Mouse (Mus musculus): Measurements from ENCODE around the gene Otulinl. TPM values are rescaled to one million over a fixed set of nuclear protein-coding genes. Genes with fewer than 3 reads are reported as not detected.
A peak's percentile ranks its signal among the peaks of the same experiment; 100 is the strongest.

Otulinl gene
- total and polyA plus RNA-seq, 2 experiments from 2014 or later: 6.2 to 13.0 TPM

DNA sequence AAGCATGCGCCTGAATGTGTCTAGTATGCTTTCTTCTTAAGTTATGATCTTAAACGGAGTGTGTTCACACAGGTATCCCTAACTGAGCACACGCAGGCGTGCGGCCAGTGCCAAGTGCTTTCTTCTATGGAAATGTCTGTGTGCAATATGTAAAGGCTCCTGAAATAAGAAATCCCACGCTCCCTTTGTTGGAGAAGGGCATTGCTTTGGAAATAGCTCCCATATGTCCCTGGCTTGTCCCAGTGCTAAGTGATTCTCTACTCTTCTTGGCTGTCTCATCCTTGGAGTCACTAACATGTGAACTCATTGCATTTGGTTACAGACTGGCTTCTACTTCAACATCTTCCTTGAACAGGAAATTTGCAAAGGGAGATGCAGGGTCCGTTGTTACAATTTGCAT lies 3.4 kb upstream of the Otulinl start:
- WGBS: 87% methylated on average over 7 of the region's 7 CpGs
- Histone ChIP-seq H3K4me3 (ENCODE audit: low read depth, low read length) (no peak overlapping the region), H3K27ac (ENCODE audit: low read depth, low read length) (no peak overlapping the region), H3K9me3 (ENCODE audit: low read length) (no peaks in the 10 kb centered on the region), H3K4me1 (ENCODE audit: insufficient read depth, low read length) (no peaks in the 10 kb centered on the region), H3K27me3 (ENCODE audit: insufficient read depth, low read length) (no peaks in the 10 kb centered on the region), H3K9ac (replicated peaks; ENCODE audit: low read length, poor library complexity, severe bottlenecking) (no peak overlapping the region), H3K36me3 (ENCODE audit: insufficient read depth, low read length) (no peaks in the 10 kb centered on the region), H3K4me2 (ENCODE audit: low read depth, low read length, poor library complexity, severe bottlenecking) (no peak overlapping the region)
- ATAC-seq (ENCODE audit: low FRiP score) (no peak), DNase-seq (ENCODE audit: low spot score) (no peak)
- TF ChIP-seq CTCF (IDR thresholded peaks at IDR 0.05): no peak

DNA sequence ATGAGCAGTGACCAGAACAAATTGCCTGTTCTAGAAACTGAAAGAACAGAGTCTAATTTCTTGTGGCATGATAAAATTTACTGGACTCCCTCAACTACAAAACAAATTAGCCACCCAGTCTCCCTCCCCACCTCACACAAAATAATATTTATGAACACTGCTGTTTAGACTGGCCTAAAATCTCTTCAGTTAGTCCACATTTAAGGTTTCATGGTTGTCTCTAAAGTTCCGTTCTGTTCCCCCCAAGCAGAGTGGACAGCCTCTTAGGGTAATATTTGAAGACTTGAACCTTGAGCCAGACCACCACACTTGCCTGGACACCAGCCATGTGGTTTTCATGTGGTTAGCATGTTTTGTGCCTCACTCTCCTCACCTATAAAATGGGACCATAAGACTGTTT lies 1.8 kb upstream of the Otulinl start:
- no peak for ATAC-seq (ENCODE audit: low FRiP score)
- no peak for TF ChIP-seq CTCF (IDR thresholded peaks at IDR 0.05)
- H3K4me3 ChIP-seq (ENCODE audit: low read depth, low read length): no peak overlapping the region
- H3K36me3 ChIP-seq (ENCODE audit: insufficient read depth, low read length): no peaks in the 10 kb centered on the region
- WGBS: 100% methylated on average over 1 of the region's 1 CpGs
- no peaks in the 10 kb centered on the region for H3K9me3 ChIP-seq (ENCODE audit: low read length)
- H3K27ac ChIP-seq (ENCODE audit: low read depth, low read length): no peak overlapping the region
- no peak overlapping the region for H3K9ac ChIP-seq (replicated peaks; ENCODE audit: low read length, poor library complexity, severe bottlenecking)
- DNase-seq (ENCODE audit: low spot score): no peak
- H3K4me2 ChIP-seq (ENCODE audit: low read depth, low read length, poor library complexity, severe bottlenecking): no peak overlapping the region
- no peaks in the 10 kb centered on the region for H3K27me3 ChIP-seq (ENCODE audit: insufficient read depth, low read length)
- no peaks in the 10 kb centered on the region for H3K4me1 ChIP-seq (ENCODE audit: insufficient read depth, low read length)

DNA sequence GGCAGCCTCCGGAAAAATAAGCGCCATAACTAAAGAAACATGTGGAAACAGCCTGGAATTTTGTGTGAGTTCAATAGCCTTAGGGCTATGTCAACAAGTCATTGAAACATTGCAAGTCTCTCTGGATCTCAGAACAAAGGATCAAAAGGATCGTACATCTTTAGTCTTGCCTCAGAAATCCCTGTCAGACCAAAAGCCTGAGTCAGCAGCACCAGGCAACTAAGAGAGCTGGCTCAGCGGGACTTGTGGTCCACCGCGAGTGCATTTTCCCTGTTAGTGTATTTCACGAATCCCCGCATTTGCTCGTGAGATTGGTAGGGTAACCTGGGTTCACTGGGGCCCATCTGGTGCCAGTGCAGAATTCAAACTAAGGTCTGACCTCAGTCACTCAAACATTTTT lies 1.2 kb upstream of the Otulinl start:
- H3K36me3 ChIP-seq (ENCODE audit: insufficient read depth, low read length): no peaks in the 10 kb centered on the region
- H3K27me3 ChIP-seq (ENCODE audit: insufficient read depth, low read length): no peaks in the 10 kb centered on the region
- H3K4me3 ChIP-seq (ENCODE audit: low read depth, low read length): no peak overlapping the region
- TF ChIP-seq CTCF (IDR thresholded peaks at IDR 0.05): no peak
- H3K4me2 ChIP-seq (ENCODE audit: low read depth, low read length, poor library complexity, severe bottlenecking): no peak overlapping the region
- no peaks in the 10 kb centered on the region for H3K4me1 ChIP-seq (ENCODE audit: insufficient read depth, low read length)
- 36% methylated on average over 9 of the region's 9 CpGs for WGBS
- ATAC-seq (ENCODE audit: low FRiP score): no peak
- no peak for DNase-seq (ENCODE audit: low spot score)
- no peak overlapping the region for H3K9ac ChIP-seq (replicated peaks; ENCODE audit: low read length, poor library complexity, severe bottlenecking)
- H3K9me3 ChIP-seq (ENCODE audit: low read length): no peaks in the 10 kb centered on the region
- no peak overlapping the region for H3K27ac ChIP-seq (ENCODE audit: low read depth, low read length)

DNA sequence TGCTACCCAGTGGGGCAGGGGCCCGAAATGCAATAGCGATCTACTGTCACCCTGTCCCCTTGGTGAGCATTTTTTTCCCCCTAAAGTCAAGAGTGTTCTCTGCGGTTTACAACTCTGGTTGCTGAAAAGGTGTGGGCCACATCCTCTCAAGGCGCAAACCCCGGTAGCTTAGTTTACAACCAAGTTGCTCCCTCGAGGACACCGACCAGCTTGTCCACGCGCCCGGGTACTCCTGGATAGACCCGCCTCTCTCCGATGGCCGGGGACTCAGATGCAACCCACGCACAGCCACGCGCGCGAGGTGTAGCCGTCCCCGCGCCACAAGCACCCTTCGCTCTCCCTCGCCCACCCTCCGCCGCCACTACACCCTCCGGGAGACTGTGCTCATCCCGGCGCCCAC lies 382 bp downstream of the Otulinl start:
- Histone ChIP-seq H3K9me3 (ENCODE audit: low read length) (no peaks in the 10 kb centered on the region), H3K4me3 (ENCODE audit: low read depth, low read length) (peak overlapping the region; percentile 67), H3K4me1 (ENCODE audit: insufficient read depth, low read length) (peaks cover 4% of the 10 kb centered on the region; the same call in 1 of the 2 replicates), H3K27me3 (ENCODE audit: insufficient read depth, low read length) (no peaks in the 10 kb centered on the region), H3K9ac (replicated peaks; ENCODE audit: low read length, poor library complexity, severe bottlenecking) (peak overlapping the region; percentile 62), H3K27ac (ENCODE audit: low read depth, low read length) (0 out of 2 replicates have a peak overlapping the region, but pooled peaks have one; percentile 38), H3K4me2 (ENCODE audit: low read depth, low read length, poor library complexity, severe bottlenecking) (peak overlapping the region; percentile 90), H3K36me3 (ENCODE audit: insufficient read depth, low read length) (no peaks in the 10 kb centered on the region)
- no peak for DNase-seq (ENCODE audit: low spot score)
- peak; percentile 76 for ATAC-seq (ENCODE audit: low FRiP score)
- no peak for TF ChIP-seq CTCF (IDR thresholded peaks at IDR 0.05)
- WGBS: 3% methylated on average over 25 of the region's 28 CpGs

DNA sequence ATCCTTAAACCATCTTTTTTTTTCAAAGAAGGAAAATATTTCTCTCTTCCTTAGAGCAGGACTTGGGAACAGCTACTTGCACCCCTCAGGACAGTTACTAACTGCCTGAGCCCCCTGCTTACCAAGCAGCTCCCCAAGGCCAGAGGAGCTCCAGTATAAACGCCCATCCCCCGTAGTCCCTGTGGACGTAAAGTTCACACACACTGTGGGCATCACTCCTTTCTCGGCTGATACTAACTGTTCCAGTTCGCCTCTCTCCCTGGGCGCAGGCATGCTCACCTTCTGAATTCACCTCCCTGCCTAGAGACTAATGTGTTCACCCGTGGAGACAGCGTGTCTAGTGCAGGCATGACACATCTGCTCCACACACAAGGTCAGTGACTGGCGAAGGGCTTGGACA lies 2.9 kb downstream of the Otulinl start:
- Histone ChIP-seq H3K9ac (replicated peaks; ENCODE audit: low read length, poor library complexity, severe bottlenecking) (no peak overlapping the region), H3K9me3 (ENCODE audit: low read length) (no peaks in the 10 kb centered on the region), H3K4me3 (ENCODE audit: low read depth, low read length) (no peak overlapping the region), H3K36me3 (ENCODE audit: insufficient read depth, low read length) (no peaks in the 10 kb centered on the region), H3K27ac (ENCODE audit: low read depth, low read length) (no peak overlapping the region), H3K27me3 (ENCODE audit: insufficient read depth, low read length) (no peaks in the 10 kb centered on the region), H3K4me1 (ENCODE audit: insufficient read depth, low read length) (peaks cover 4% of the 10 kb centered on the region; the same call in 1 of the 2 replicates), H3K4me2 (ENCODE audit: low read depth, low read length, poor library complexity, severe bottlenecking) (no peak overlapping the region)
- 86% methylated on average over 9 of the region's 9 CpGs for WGBS
- no peak for TF ChIP-seq CTCF (IDR thresholded peaks at IDR 0.05)
- no peak for DNase-seq (ENCODE audit: low spot score)
- no peak for ATAC-seq (ENCODE audit: low FRiP score)

DNA sequence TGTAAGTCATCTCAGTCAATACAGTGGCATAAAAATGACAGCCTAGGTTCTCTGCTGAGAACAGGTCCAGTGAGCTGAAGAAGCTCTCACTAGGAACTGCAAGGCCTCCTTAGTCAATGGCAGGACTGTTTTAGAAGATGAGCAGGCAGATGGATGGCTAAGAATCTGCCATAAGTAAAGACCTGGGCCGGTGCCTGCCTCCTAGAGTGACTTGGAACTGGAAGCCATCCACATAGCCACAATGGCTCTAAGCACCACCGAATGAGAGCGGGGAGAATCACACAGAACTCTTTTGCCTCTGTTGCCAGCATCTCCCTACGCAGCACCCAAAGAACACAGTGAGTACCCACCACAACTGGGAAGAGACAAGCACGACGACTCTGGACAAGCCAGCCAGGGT lies 3.6 kb downstream of the Otulinl start:
- Histone ChIP-seq H3K4me2 (ENCODE audit: low read depth, low read length, poor library complexity, severe bottlenecking) (no peak overlapping the region), H3K9ac (replicated peaks; ENCODE audit: low read length, poor library complexity, severe bottlenecking) (no peak overlapping the region), H3K4me1 (ENCODE audit: insufficient read depth, low read length) (peaks cover 4% of the 10 kb centered on the region; the same call in 1 of the 2 replicates), H3K9me3 (ENCODE audit: low read length) (no peaks in the 10 kb centered on the region), H3K36me3 (ENCODE audit: insufficient read depth, low read length) (no peaks in the 10 kb centered on the region), H3K27ac (ENCODE audit: low read depth, low read length) (no peak overlapping the region), H3K27me3 (ENCODE audit: insufficient read depth, low read length) (no peaks in the 10 kb centered on the region), H3K4me3 (ENCODE audit: low read depth, low read length) (no peak overlapping the region)
- DNase-seq (ENCODE audit: low spot score) (no peak), ATAC-seq (ENCODE audit: low FRiP score) (no peak)
- no peak for TF ChIP-seq CTCF (IDR thresholded peaks at IDR 0.05)
- WGBS: 90% methylated on average over 6 of the region's 6 CpGs

Measured in midbrain, postnatal 0 days (tissue).